Mouse (Mus musculus): ENCODE results near the gene Tuba4a.

- no peak for TF ChIP-seq CTCF (IDR thresholded peaks at IDR 0.05; ENCODE audit: borderline replicate concordance, insufficient read depth, low read depth, low read length)
- no peak for TF ChIP-seq POLR2A (IDR thresholded peaks at IDR 0.05; ENCODE audit: borderline replicate concordance, insufficient read depth, low read length)
Observed at GRCm38 (mm10) chr1:75250498-75250897, 30.8 kb upstream of the Tuba4a start.
